Mouse (Mus musculus) spleen, postnatal 36 days (tissue): Measurements from ENCODE around the gene Adora3.

Experiments used
- DNase-seq, 2 experiments: peaks; one replicate each; pipeline ENCODE4 v3.0.0; 2022; ENCODE audit warnings: low spot score in 2 of 2, mixed read lengths in 1 of 2

Adora3 gene

DNA sequence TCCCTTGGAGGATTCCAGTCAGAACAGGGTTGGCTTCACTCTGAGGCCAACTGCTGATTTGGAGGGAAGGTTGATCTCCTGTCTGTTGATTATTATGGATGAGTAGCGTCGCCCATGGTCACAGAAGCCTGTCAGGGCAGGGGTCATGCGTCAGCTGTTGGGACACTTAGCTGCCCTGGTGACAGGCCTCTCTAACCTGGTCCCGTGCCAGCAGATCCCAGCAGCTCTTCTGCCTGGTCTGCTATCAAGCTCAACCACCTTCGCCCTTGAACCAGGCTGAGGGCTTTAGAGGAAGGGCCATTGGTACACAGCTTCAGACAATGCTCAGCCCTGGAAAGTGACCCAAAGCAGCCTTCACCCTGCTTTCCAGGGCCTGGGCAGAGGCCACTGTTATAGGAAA is 5.4 kb downstream of the Adora3 start:
- no peak for DNase-seq

DNA sequence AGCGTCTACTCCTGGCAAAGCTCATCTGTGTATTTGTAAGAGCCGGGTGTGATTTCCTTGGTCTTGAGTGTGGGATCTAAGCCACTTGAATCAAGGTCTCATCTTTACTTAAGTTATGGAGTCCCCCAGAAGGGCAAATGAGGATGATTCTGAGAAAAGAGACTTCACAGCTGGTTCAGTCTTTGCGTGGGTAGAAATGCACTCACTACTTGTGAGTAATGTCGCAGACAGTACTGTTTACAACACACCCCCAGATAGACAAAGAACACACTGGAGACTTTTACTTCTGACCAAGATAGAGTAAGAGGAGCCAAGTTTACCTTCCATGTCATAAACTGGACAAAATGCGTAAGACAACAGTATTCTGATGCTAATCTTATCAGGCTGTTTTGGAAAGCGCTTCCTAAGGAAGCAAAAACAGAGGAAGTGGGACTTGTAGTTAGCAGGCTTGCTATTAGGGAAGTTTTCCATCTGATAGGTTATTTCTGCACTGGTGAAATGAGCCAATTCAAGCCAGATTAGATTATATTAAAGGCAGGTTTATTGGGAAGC is 6.7 kb downstream of the Adora3 start:
- DNase-seq: no peak

DNA sequence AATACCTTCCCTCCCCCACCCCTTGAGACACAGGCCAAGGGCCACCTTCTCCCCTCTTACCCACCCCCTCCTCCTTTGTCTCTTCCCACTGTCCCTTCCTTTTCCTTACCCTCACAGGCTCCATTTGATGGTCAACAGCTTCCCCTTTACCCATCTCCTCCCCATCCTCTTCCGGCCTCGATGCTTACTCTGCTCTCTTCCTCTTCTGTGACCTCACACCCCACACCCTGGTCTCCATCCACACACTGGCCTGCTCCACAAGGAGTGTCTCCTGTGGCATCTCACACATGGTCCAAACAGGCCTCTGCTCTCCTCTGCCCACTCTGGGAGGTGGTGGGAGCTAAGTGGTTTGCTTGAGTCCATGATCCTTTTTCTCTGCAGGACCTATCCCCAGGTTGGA is 7.3 kb downstream of the Adora3 start:
- DNase-seq: no peak

DNA sequence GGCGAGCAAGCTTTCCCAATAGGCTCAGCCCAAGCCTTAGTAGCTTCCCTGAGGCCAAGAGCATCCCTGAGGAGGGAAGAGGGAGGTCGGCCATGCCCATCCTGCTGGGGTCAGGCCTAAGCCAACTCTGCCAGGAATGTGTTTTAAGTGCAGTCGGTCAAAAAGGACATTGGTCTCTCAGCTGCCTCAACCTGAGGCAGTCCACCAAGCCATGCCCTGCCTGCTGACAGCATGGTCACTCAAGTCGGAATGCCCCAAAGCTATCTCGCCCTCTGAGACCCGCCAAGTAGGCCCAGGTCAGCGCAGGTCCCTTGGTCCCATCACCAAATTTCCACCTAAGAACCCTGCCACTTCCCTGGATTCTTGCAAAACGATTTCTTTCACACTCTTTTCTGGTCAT is 8.1 kb downstream of the Adora3 start:
- DNase-seq: no peak

DNA sequence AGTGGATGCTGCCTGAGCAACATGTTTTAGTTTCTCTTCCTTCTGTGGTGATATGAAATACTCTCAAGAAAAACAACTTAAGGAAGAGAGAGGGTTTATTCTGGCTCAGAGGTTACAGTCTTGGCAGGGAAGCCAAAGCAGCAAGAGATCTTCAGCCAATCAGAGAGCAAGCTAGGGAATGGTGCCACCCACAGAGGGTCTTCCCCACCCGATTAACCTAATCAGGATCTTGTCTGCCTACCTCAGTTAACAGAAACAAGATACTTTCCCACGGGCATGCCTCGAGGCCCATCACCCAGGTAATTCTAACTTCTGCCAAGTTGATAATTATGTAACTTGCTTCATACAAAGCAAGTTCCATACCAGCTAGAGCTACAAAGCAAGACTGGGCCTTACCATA is 9.8 kb downstream of the Adora3 start:
- DNase-seq: no peak

DNA sequence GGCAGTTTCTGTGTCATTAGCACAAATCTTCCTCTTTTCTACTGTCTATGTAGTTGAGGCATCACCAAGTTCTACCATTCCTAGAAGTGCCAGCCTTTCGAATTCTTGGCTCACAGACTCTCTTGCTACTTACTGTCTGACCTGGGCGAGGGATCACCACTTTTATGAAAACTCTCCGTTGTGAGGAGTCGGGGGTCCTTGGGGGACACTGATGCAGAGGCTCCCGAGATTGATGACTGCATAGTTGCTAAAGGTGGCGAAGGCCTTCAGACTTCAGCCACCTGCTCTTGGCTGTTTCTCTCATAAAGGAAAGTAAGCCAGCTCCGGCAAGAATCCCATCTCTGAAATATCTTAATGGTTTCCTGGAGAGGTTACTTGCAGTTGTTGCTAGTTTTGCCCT is 11.4 kb downstream of the Adora3 start:
- no peak for DNase-seq

DNA sequence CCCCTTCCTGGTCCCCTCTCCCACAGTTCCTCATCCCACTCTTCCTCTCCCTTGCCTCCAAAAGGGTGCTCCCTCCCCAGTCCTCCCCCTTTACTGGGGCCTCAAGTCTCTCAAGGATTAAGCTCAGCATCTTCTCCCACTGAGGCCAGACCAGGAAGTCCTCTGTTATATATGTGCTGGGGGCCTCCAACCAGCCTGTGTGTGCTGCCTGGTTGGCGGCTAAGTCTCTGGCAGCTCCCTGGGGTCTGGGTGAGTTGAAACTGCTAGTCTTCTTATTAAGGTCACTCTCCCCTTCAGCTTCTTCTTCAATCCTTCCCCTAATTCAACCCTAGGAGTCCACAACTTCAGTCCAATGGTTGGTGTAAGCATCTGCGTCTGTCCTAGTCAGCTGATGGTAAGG is 12.5 kb downstream of the Adora3 start:
- no peak for DNase-seq

DNA sequence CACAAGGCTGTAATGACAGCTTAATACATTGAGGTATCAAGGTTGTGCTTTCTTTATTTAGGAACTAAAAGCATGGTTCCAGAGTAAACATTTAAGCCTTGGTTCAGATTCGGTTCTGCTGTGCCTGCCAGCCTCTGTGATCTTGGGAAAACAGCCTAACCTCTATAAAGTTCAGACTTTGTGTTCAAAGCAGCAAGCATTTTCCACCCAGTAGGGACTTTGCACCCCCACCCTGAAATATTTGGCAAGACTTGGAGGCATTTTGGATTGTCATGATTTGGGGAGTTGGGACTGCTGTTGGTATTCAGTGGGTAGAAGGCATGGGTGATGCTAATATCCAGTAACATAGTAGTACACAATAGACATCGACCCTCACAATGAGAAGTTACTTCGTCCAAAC is 18.3 kb downstream of the Adora3 start:
- DNase-seq: no peak

DNA sequence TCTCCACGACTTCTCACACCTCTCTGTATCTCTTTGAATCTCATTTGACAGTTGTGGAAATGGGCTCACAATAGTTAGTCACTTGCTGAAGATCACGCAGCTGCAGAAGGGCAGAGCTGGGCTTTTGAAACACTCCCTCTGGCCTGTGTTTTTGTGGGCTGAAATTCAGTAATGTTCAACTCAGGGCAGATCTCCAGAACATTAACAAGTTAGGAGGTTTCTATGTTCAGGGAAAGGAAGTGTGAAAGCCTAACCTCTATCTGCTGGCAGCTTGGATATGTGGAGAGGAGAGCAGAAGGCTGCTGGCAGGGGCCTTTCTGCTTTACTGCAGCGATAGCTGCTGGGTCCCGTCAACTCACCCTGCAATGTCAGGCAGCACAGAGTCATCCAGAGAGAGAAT is 19.6 kb downstream of the Adora3 start:
- no peak for DNase-seq

DNA sequence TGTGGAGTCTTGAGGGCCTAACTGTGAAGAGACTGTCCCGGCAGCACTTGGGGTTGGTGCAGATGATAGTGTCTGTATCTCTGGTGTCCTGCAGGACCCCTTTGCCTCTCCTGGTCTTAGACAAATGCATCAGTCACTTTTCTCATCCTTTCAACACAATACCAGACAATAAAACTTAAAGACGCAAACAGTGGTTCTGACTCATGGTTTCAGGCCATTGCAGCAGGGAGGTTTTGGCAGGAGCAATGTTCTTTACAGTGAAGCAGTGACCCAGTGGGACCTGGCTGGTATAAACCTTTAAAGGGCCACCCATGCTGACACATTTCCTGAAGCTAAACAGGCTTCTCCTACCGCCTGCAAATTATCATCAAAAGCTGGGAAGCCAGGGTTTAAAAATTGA is 20.5 kb downstream of the Adora3 start:
- DNase-seq: no peak

DNA sequence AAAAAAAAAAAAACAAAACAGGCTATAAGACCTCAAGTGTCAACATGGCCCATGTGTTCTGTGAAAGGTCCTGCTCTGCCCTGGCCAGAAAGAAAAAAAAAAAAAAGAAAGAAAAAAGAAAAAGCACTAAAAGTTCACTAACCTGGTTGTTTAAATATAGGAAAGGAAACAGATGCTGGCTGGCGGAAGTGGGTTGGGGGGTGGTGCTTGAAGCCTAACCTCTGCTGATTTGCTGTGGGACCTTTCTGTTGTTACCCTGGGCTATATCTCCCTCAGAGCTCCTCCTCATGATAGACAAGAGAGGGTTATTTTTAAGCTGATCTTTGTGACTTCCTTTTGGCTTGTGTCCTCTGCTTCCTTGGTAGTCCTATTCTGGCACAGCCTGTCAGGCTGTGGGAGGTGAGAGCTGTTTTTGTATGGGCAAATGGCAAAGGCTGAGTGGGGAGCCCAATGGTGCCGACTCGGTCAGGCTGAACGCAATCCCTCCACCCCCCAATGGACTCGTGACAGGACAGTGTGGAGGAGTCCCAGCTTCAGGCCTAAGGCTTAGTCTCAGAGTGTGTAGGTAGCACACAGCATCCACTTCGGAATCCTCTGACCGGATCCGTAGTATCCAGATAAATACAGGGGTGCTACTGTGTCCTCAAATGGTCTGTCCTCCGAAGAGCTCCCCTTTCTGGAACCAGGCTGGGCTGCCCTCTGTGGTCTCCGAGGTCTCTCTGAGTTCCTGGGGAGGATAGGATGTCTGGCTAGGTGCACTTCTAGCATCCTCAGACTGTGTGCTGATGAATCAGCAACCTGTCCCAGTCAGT is 21.3 kb downstream of the Adora3 start:
- DNase-seq: peak; percentile 89 to 90

DNA sequence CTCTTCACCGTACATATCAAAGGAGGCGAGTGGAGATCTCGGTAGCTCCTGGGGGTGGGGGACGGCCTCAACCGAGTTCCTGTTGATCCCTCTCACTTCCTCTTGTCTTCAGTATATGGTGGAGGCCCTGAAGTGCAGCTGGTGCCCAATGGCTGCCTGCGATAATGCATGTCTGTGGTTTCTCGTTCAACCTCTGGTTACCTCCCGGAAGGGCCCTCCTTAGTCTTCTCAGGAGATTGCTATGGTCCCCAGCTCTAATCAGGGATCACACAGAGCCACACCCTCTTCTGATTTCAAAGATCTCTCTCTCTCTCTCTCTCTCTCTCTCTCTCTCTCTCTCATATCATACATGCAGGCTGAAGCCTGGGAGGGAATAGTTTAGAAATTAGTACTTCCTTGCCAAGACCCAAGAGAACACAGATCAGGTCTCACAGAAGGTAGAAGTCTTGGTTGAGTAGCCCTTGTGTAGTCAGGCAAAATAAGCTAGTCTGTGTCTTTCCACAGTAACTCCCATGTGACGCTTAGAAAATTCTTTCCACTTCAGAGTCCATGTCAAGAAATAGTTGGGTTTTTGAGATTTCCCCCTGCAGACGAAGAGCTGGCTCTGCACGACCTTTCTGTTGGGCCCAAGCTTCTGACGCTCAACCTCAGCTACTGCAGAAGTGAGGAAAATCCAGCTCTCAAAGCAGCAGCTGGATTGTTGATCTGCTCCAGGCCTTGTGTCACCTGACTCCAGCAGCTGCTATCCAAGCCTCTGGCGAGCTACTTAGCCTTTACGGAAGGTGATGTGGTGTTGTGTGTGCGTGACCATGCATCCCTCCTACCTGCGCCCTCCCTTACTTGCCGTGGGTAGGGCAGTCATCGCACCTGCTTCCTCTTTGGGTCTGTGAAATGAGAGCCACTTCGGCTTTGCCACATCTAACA is 22.2 kb downstream of the Adora3 start:
- DNase-seq: peak; percentile 91 to 92

DNA sequence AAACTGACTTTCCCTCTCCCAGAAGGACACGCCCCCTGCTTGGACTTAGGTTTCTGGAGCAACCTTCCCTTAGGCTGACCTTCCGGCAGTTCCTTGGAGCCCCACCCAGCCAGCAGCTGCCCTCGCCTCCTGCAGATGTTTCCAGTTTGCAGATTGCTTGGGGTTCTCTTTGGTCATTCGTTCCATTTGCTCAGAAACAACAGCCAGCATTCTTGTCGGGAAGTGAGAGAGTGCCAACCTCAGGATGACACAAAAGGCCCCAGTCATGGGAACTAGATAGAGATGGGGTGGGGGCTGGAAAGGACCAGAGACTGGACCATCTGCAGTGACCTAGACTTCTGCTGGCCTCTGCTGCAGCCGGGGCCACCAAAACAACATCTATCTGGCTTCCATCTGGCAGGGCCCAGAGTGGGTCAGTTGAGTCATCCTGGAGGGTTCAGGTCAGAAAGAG is 23.3 kb downstream of the Adora3 start:
- peak in 1 of 2 experiments; percentile 40 for DNase-seq

DNA sequence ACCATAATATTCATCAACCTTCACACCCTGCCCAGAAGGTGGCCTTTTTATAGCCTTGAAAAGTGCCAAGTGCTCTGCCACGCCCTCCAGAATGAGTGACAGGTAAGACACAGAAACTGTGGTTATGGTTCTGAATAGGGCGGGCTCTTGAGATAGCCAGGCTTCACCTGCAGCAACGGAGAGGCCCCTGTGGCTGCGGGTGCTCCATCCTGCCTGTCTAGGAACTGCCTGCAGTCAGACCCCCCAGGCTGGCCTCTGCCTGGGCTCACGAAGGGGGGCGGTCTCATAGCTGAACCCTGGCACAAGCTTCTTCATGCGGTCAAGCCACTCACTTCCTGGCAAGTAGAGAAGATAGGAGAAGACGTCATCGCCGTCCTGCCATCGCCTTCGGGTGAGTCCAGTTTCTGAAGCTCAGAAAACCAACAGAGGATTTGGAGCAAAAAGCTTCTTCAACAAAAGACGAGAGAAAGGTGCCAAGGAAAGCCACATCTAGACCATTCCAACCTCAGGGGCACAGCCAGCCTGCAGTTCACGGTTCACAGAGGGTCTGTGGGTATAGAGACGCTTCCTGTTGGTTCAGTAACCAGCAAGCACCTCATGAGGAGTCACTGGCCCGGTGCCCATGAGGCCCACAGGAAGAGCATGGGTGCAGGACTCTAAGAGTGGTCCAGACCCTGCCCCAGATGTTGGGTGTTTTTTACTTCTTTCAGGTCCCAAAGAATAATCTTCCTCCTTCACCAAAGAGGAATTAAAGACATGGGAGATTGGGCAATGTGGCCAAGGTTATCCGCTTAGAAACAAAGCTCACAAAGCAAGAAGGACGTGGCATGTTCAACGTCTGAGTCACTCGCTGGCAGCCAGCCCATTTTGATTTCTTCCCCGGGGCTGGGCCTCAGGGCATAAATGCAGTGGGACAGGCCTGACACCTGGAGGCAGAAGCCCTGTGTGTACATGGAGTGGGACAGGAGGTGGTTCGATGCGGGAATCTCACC is 24.2 kb downstream of the Adora3 start:
- DNase-seq: peak; percentile 86 to 91

DNA sequence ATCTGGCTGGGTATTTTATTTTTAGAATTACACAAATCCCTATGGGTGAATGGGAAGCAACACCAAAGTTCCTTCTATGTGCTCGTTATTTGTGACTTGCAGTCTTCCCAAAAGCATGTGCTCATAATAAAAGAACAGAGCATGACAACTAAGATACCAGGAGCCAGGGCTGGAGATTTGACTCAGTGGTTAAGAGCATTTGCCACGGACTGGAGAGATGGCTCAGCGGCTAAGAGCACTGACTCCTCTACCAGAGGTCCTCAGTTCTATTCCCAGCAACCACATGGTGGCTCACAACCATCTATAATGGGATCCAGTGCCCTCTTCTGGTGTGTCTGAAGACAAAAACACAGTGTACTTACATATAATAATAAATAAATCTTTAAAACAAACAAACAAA is 26.2 kb downstream of the Adora3 start:
- DNase-seq: no peak

DNA sequence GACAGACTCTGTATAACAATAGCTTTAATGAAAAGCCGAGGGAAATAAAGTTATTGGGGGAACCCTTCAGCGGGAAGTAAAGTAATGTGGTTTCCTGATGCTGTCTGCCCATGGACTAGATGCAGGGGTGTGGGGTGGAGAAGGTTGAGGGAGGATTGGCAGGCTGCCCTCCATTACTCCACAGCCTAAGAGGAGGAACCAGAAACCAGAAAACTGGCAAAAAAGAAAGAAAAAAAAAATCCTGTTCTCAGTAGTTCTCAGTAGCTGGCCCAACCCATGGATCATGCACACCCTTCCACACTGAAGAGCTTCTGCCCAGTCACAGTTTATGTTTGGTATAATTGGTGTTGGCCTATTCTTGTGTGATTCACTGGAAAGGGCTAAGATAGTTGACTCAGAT is 27.7 kb downstream of the Adora3 start:
- DNase-seq: peak; percentile 29 to 51

DNA sequence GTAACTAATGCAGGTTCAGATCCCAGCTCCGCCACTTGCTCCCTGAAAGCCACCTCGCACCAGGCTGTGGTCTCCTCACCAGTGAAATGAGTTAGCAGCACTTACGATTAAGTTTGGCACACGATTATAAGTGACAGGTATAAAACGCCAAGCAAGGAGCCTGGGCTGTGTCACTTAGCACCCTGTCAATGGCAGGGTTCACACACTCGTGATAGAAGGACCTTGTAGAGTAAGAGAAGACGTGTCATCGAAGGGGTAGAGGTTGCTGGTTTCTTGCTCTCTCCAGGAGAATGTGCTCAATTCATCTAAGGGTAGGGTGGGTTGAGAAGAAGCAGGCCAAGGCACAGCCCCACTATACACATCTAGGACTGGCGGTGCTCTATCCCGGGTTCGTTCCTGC is 28.2 kb downstream of the Adora3 start:
- DNase-seq: no peak

DNA sequence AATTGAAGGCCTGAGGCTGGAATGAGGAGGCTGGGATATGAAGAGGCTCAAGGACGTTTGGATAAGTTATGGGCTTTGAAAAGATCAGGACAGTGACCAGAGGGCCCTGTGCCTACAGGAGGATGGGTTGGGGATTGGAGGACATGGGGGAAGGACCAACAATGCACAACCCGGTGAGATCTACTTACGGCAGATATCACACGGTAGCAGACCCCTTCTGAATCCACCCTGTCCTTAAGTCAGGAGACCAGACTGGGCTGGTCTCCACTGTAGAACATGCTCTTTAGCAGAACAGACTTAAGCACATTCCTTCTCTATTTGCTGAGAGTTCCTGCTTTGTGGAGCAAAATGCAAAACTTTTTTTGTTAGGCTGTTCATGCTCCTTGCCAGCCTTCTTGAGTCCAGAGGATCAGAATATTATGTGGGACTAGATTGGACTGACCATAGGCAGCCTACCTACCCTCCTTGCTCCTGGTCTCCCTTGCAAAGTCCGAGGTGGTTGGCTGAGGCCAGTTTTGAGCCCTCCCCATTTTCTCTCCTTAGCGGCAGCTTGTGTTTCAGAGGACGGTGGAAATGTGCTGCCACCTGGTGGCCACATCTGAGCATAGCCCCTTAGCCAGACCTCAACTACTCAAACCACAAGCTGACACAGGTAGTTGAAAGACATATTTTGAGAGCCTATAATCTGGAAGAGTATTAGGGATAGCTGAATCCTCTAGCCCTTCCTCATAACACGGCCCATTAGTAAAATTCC is 28.9 kb downstream of the Adora3 start:
- DNase-seq: peak; percentile 81

DNA sequence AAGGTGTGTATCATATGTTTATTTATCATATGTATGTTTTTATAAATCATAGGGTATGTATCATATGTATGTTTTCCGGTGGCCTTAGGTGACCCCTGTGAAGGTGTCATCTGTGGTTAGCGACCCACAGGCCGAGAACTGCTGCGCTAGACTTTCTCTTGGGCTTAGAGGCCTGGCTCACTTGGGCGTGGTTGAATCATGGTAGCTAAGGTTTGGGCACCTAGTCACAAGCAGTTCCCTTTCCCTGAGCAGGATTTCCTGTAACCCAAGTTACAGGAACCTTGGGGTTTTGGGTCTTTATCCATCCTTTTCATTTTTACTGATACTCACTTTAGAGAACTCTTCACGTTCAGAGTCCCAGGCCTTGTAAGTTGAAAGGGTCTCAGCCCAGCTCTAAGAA is 29.6 kb downstream of the Adora3 start:
- peak in 1 of 2 experiments; percentile 25 for DNase-seq

DNA sequence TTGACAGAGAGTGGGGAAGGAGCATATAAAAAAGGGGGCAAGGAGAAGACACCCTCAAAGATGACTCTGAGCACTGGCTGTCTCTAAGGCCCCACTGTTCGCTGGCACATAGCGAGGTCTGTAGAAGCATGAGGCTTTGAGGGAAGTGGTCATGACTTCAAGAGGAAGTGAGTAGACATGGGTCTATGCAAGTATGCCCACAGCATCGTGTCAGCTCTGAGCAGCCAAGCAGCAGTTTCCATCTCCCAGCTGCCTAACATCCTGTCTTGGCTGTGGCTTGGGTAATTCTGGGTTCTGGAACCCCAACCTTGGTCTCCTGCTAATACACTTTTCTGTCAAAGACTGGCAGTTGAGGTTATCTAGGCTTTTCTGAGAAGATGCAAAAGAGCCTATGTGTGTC is 30.1 kb downstream of the Adora3 start:
- peak; percentile 83 to 84 for DNase-seq

DNA sequence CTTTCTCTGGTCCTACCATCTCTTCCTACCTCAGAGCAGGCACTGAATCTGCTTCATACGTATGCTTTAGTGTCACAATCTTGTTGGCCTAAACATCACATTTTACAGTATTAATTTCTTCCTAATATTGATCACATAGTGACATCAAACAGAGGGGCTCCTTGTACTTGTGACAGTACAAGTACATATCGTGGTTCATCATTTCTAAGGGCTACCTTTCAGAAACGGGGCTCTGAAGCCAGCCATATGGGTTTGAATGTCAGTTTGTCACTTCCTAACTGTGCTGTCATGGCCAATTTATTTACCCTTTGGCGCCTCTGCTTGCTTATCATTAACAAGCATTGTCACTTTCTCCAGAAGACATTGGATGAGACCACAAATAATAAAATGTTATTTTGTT is 30.8 kb downstream of the Adora3 start:
- DNase-seq: no peak
